Mouse (Mus musculus) testis, adult 2 months (tissue): Measurements from ENCODE around the gene Pitx2.

Experiments used
- CTCF ChIP-seq: fragments of 200-500 bp; IDR thresholded peaks from 2 replicates; pipeline ENCODE4 v1.5.1; 2012; ENCODE audit warnings: low read depth, mild to moderate bottlenecking, inconsistent platforms, low read length, moderate library complexity; ENCODE audit not compliant: control insufficient read depth, insufficient read depth, insufficient replicate concordance
- POLR2A ChIP-seq: fragments of 200-500 bp; IDR thresholded peaks from 2 replicates; pipeline ENCODE4 v1.6.1; 2012; ENCODE audit warnings: low read depth, mild to moderate bottlenecking, inconsistent platforms, low read length, moderate library complexity; ENCODE audit not compliant: control insufficient read depth

GRCm38 (mm10) chr3:129250997-129251396 is 51.3 kb downstream of the Pitx2 start:
- TF ChIP-seq CTCF (no peak), POLR2A (no peak)
